Mouse (Mus musculus) cerebellum, postnatal 36 days (tissue): Measurements from ENCODE around the gene Ralgapa2.

Experiments used
- DNase-seq, 2 experiments: peaks; one replicate each; pipeline ENCODE4 v3.0.0; 2021 to 2022; ENCODE audit warnings: mixed read lengths in 2 of 2

Gene Ralgapa2

GRCm38 (mm10) chr2:146356524-146356923 is 155.6 kb downstream of the Ralgapa2 start:
- no peak for DNase-seq

GRCm38 (mm10) chr2:146350230-146350629 is 161.9 kb downstream of the Ralgapa2 start:
- no peak for DNase-seq

GRCm38 (mm10) chr2:146347942-146348341 is 164.2 kb downstream of the Ralgapa2 start:
- DNase-seq: no peak

GRCm38 (mm10) chr2:146340090-146340489 is 172.1 kb downstream of the Ralgapa2 start:
- no peak for DNase-seq

- no peak for DNase-seq
These were observed 174.6 kb downstream of the Ralgapa2 start for GRCm38 (mm10) chr2:146337540-146337939.

GRCm38 (mm10) chr2:146331894-146332476 is 180.2 kb downstream of the Ralgapa2 start:
- DNase-seq: no peak

- peak; percentile 49 to 53 for DNase-seq
These were observed 181.3 kb downstream of the Ralgapa2 start for GRCm38 (mm10) chr2:146330772-146331281.

GRCm38 (mm10) chr2:146330101-146330500 is 182.0 kb downstream of the Ralgapa2 start:
- DNase-seq: no peak

GRCm38 (mm10) chr2:146326654-146327053 is 185.5 kb downstream of the Ralgapa2 start:
- DNase-seq: no peak

GRCm38 (mm10) chr2:146324907-146325715 is 187.0 kb downstream of the Ralgapa2 start:
- DNase-seq: no peak

GRCm38 (mm10) chr2:146324140-146324906 is 187.8 kb downstream of the Ralgapa2 start:
- no peak for DNase-seq

- DNase-seq: no peak
These were observed 188.6 kb downstream of the Ralgapa2 start for GRCm38 (mm10) chr2:146323528-146323927.

GRCm38 (mm10) chr2:146322770-146323169 is 189.4 kb downstream of the Ralgapa2 start:
- DNase-seq: no peak

- DNase-seq: no peak
These were observed 190.1 kb downstream of the Ralgapa2 start for GRCm38 (mm10) chr2:146322019-146322418.

GRCm38 (mm10) chr2:146320666-146321065 is 191.5 kb downstream of the Ralgapa2 start:
- DNase-seq: no peak

GRCm38 (mm10) chr2:146314751-146315150 is 197.4 kb downstream of the Ralgapa2 start:
- no peak for DNase-seq

- DNase-seq: no peak
These were observed 198.3 kb downstream of the Ralgapa2 start for GRCm38 (mm10) chr2:146313811-146314210.

- no peak for DNase-seq
These were observed 201.4 kb downstream of the Ralgapa2 start for GRCm38 (mm10) chr2:146310760-146311159.

- peak; percentile 74 to 76 for DNase-seq
These were observed 201.9 kb downstream of the Ralgapa2 start for GRCm38 (mm10) chr2:146310291-146310690.

- no peak for DNase-seq
These were observed 202.7 kb downstream of the Ralgapa2 start for GRCm38 (mm10) chr2:146309413-146309812.

GRCm38 (mm10) chr2:146307060-146307459 is 205.1 kb downstream of the Ralgapa2 start:
- no peak for DNase-seq

GRCm38 (mm10) chr2:146302094-146302699 is 209.9 kb downstream of the Ralgapa2 start:
- no peak for DNase-seq

GRCm38 (mm10) chr2:146300500-146301020 is 211.6 kb downstream of the Ralgapa2 start:
- no peak for DNase-seq
